Mouse (Mus musculus) stomach, postnatal 0 days (tissue): ENCODE data around the gene Ube2j2.

ENCODE experiments used
- CTCF ChIP-seq: IDR thresholded peaks from 2 replicates; pipeline ENCODE4 v1.5.1; 2016; ENCODE audit warnings: antibody characterized with exemption, low read depth, mild to moderate bottlenecking, moderate library complexity
- EP300 ChIP-seq: optimal IDR thresholded peaks from 2 replicates; pipeline ENCODE3; 2016; ENCODE audit warnings: antibody characterized with exemption

DNA sequence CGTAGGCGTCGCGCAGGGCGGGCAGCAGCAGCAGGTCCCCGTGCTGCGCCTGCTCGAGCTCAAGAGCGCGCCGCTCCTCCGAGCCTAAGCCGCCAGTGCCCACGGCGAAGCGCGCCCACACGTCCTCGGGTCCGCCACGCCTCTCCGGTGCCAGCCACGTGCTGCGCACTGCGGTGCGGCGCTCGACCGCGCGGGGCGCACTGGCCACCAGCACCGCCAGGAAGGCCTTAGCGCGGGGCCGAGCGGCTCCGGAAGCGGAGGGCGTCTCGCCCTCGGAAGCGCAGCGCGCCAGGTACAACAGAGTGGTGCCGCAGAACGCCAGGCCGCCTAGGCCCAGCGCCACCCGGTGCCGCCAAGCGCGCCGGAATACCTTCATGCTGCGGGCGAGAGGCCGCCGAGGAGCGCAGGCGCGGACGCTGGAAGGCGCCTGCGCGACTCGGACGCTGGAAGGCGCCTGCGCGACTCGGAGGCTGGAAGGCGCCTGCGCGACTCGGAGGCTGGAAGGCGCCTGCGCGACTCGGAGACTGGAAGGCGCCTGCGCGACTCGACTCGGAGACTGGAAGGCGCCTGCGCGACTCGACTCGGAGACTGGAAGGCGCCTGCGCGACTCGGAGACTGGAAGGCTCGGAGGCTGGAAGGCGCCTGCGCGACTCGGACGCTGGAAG lies 48.7 kb downstream of the Ube2j2 start, which contains the start of the genes B3galt6 and Sdf4:
- TF ChIP-seq CTCF (peak; percentile 79), EP300 (no peak)
